In the genomic region with DNA sequence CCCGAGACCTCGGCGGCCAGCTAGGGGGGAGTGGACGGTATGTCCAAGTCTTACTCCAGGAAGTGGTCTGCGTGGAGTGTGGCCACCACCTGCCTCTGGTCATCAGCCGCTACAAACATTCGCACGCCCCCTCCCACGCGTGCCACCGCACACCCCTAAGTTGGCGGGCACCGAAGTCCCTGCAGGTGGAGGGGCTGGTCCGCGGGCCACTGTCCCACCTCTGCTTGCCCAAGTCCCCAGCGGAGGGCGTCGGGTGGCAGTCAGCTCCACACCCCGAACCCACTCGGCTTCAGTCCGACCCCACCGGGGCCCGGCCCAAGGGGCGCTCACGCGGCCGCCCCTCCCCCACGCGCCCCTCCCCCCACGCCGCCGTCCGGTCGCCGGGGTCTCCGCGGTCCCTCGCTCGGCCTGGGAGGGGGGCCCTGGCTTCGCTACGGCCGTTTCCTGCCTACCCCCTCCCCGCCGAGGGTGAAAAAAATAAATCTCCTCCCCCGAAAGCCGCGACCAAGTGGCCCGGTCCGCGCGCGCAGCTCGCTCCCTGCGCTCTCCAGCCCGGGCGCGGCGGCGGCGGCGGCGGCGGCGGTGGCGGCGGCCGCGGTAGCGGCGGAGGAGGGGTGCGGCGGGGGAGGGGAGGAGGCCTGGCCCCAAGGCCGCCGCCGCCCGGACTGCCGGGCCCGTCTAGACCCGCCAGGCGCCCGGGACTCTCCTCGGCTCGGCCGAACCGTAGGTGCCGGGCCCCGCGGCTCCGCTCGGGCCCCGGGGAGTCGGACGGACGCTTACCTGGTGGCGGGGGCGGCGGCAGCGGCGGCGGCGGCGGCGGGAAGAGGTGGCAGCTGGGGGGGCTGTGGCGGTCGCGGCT, we compare ENCODE assay signal across 8 mouse cellular contexts. TPM values are rescaled to one million over a fixed set of nuclear protein-coding genes. Genes with fewer than 3 reads are reported as not detected.
A peak's percentile ranks its signal among the peaks of the same experiment; 100 is the strongest.
DNase-seq lines count a peak whose midpoint lies in the region; ATAC-seq and TF ChIP-seq lines count a peak whose summit lies in the region.

No protein-coding gene starts in this region.

- 0 out of 2 replicates have a peak, but pooled peaks have one; percentile 9 for TF ChIP-seq POLR2A in cerebellum, adult 2 months (IDR thresholded peaks at IDR 0.05; ENCODE audit: borderline replicate concordance, insufficient read depth, low read length)

- H3K9me3 ChIP-seq in intestine, embryonic 15.5 days, result no peaks in the 10 kb centered on the region
- H3K9me3 ChIP-seq in liver, embryonic 16.5 days (replicated peaks; ENCODE audit: control insufficient read depth, low read length), result no peaks in the 10 kb centered on the region
- no peaks in the 10 kb centered on the region for H3K9me3 ChIP-seq in neural tube, embryonic 15.5 days (replicated peaks)

- peaks cover 2% of the 10 kb centered on the region; the same call in 1 of the 2 replicates for H3K36me3 ChIP-seq in intestine, embryonic 15.5 days
- no peaks in the 10 kb centered on the region for H3K36me3 ChIP-seq in liver, embryonic 16.5 days (ENCODE audit: control insufficient read depth, insufficient read depth)
- H3K36me3 ChIP-seq in neural tube, embryonic 15.5 days, result peaks cover 8% of the 10 kb centered on the region; the same call in 1 of the 2 replicates

- peak overlapping the region; percentile 91 for H3K4me2 ChIP-seq in intestine, embryonic 15.5 days (replicated peaks)
- H3K4me2 ChIP-seq in liver, embryonic 16.5 days (ENCODE audit: low read depth, low read length), result peak overlapping the region; percentile 89
- peak overlapping the region; percentile 91 for H3K4me2 ChIP-seq in neural tube, embryonic 15.5 days

- no peak for TF ChIP-seq CTCF in cerebellum, adult 2 months (IDR thresholded peaks at IDR 0.05; ENCODE audit: borderline replicate concordance, insufficient read depth, low read depth, low read length)

- H3K4me3 ChIP-seq in cerebellum, adult 2 months (replicated peaks; ENCODE audit: insufficient read depth, low read depth, low read length), result peak overlapping the region; percentile 90
- H3K4me3 ChIP-seq in intestine, embryonic 15.5 days (replicated peaks), result peak overlapping the region; percentile 87
- peak overlapping the region; percentile 73 for H3K4me3 ChIP-seq in liver, embryonic 16.5 days (ENCODE audit: low read depth, low read length)
- peak overlapping the region; percentile 72 for H3K4me3 ChIP-seq in neural tube, embryonic 15.5 days (replicated peaks)

- WGBS in cerebellum, adult 2 months, result under 1% methylated on average over 72 of the region's 106 CpGs
- under 1% methylated on average over 51 of the region's 106 CpGs for WGBS in intestine, embryonic 15.5 days
- WGBS in liver, embryonic 16.5 days (ENCODE audit: insufficient replicate concordance), result under 1% methylated on average over 59 of the region's 106 CpGs
- under 1% methylated on average over 35 of the region's 106 CpGs for WGBS in neural tube, embryonic 15.5 days

- H3K27me3 ChIP-seq in cerebellum, adult 2 months (ENCODE audit: control insufficient read depth, insufficient read depth, low read length), result no peaks in the 10 kb centered on the region
- H3K27me3 ChIP-seq in intestine, embryonic 15.5 days (replicated peaks), result no peaks in the 10 kb centered on the region
- peaks cover 50% of the 10 kb centered on the region for H3K27me3 ChIP-seq in liver, embryonic 16.5 days (ENCODE audit: control insufficient read depth, insufficient read depth, low read depth, low read length)
- no peaks in the 10 kb centered on the region for H3K27me3 ChIP-seq in neural tube, embryonic 15.5 days (replicated peaks)

- H3K9ac ChIP-seq in intestine, embryonic 15.5 days, result peak overlapping the region; percentile 100
- H3K9ac ChIP-seq in liver, embryonic 16.5 days (ENCODE audit: low read depth, low read length), result peak overlapping the region; percentile 78
- peak overlapping the region; percentile 99 for H3K9ac ChIP-seq in neural tube, embryonic 15.5 days (replicated peaks)

- DNase-seq in right cerebral cortex, postnatal 25 days, result peak; percentile 45
- DNase-seq in right cerebral cortex, adult 18-20 months, result no peak
- peak; percentile 53 to 66 for DNase-seq in cerebellum, adult 2 months
- peak; percentile 46 for DNase-seq in gastrocnemius, postnatal 25 days

- H3K27ac ChIP-seq in cerebellum, adult 2 months (ENCODE audit: insufficient read depth, low read length), result peak overlapping the region; percentile 49
- peak overlapping the region; percentile 99 for H3K27ac ChIP-seq in intestine, embryonic 15.5 days
- peak overlapping the region; percentile 76 for H3K27ac ChIP-seq in liver, embryonic 16.5 days (ENCODE audit: low read length)
- peak overlapping the region; percentile 98 for H3K27ac ChIP-seq in neural tube, embryonic 15.5 days (replicated peaks)

- peaks cover 42% of the 10 kb centered on the region for H3K4me1 ChIP-seq in cerebellum, adult 2 months (ENCODE audit: control insufficient read depth, insufficient read depth, low read length)
- H3K4me1 ChIP-seq in intestine, embryonic 15.5 days (replicated peaks), result peaks cover 56% of the 10 kb centered on the region
- peaks cover 61% of the 10 kb centered on the region for H3K4me1 ChIP-seq in liver, embryonic 16.5 days (ENCODE audit: control insufficient read depth, low read depth, low read length)
- H3K4me1 ChIP-seq in neural tube, embryonic 15.5 days, result peaks cover 65% of the 10 kb centered on the region

- ATAC-seq in intestine, embryonic 15.5 days, result peak; percentile 2; the same call in 1 of the 2 replicates
- ATAC-seq in liver, embryonic 16.5 days (ENCODE audit: low read depth), result peak; percentile 7; the same call in 1 of the 2 replicates
- ATAC-seq in neural tube, embryonic 15.5 days (ENCODE audit: low FRiP score), result peak; percentile 23
- ATAC-seq in megakaryocyte-erythroid progenitor cell, adult 5-6 weeks (replicated peaks; ENCODE audit: low FRiP score, low TSS enrichment, poor library complexity, severe bottlenecking), result no peak

RNA-seq across cellular contexts. Expression of gene Chd3, which starts 0.6 kb away (rescaled TPM):
- 111 and 115 TPM in 2 replicates for polyA plus RNA-seq in cerebellum, adult 2 months (2012; rRNA removed)
- 10 to 100 TPM; 12.0 to 13.9 TPM for total RNA-seq in gastrocnemius, postnatal 25 days (2021)
- polyA plus RNA-seq in intestine, embryonic 15.5 days (2015; fragmentation: Nextera tagmentation; extraction: Ambion mirVana), result 39.9 and 44.1 TPM in 2 replicates
- polyA plus RNA-seq in liver, embryonic 16.5 days (2015; fragmentation: Nextera tagmentation; extraction: Ambion mirVana), result 5.0 and 5.7 TPM in 2 replicates
- polyA plus RNA-seq in neural tube, embryonic 15.5 days (2015; fragmentation: Nextera tagmentation; extraction: Ambion mirVana), result 70.6 and 76.1 TPM in 2 replicates
- total RNA-seq in megakaryocyte-erythroid progenitor cell, adult 5-6 weeks (2014; fragmentation: Nextera tagmentation), result 45.7 and 57.3 TPM in 2 replicates
- 21.0 and 49.2 TPM in 2 replicates for total RNA-seq in megakaryocyte-erythroid progenitor cell, adult 5-6 weeks (2017)

RNA-seq across cellular contexts. Expression of gene Naa38, which starts 26.7 kb away (rescaled TPM):
- polyA plus RNA-seq in cerebellum, adult 2 months (2012; rRNA removed), result 193 and 200 TPM in 2 replicates
- 10 to 100 TPM; 60.4 to 65.0 TPM for total RNA-seq in gastrocnemius, postnatal 25 days (2021)
- 154 and 182 TPM in 2 replicates for polyA plus RNA-seq in intestine, embryonic 15.5 days (2015; fragmentation: Nextera tagmentation; extraction: Ambion mirVana)
- 73.4 and 76.8 TPM in 2 replicates for polyA plus RNA-seq in liver, embryonic 16.5 days (2015; fragmentation: Nextera tagmentation; extraction: Ambion mirVana)
- 130 and 132 TPM in 2 replicates for polyA plus RNA-seq in neural tube, embryonic 15.5 days (2015; fragmentation: Nextera tagmentation; extraction: Ambion mirVana)
- total RNA-seq in megakaryocyte-erythroid progenitor cell, adult 5-6 weeks (2014; fragmentation: Nextera tagmentation), result 161 and 169 TPM in 2 replicates
- 156 and 170 TPM in 2 replicates for total RNA-seq in megakaryocyte-erythroid progenitor cell, adult 5-6 weeks (2017)

RNA-seq across cellular contexts. Expression of gene Cyb5d1, which starts 26.8 kb away (rescaled TPM):
- 40.2 and 41.9 TPM in 2 replicates for polyA plus RNA-seq in cerebellum, adult 2 months (2012; rRNA removed)
- total RNA-seq in gastrocnemius, postnatal 25 days (2021), result 10 to 100 TPM; 26.5 to 26.9 TPM
- polyA plus RNA-seq in intestine, embryonic 15.5 days (2015; fragmentation: Nextera tagmentation; extraction: Ambion mirVana), result 22.7 and 24.8 TPM in 2 replicates
- 9.5 and 9.9 TPM in 2 replicates for polyA plus RNA-seq in liver, embryonic 16.5 days (2015; fragmentation: Nextera tagmentation; extraction: Ambion mirVana)
- polyA plus RNA-seq in neural tube, embryonic 15.5 days (2015; fragmentation: Nextera tagmentation; extraction: Ambion mirVana), result 29.7 and 31.5 TPM in 2 replicates
- total RNA-seq in megakaryocyte-erythroid progenitor cell, adult 5-6 weeks (2014; fragmentation: Nextera tagmentation), result 16.2 and 20.9 TPM in 2 replicates
- total RNA-seq in megakaryocyte-erythroid progenitor cell, adult 5-6 weeks (2017), result 36.7 and 41.7 TPM in 2 replicates

RNA-seq across cellular contexts. Expression of gene Rnf227, which starts 28.3 kb away (rescaled TPM):
- 130 and 135 TPM in 2 replicates for polyA plus RNA-seq in cerebellum, adult 2 months (2012; rRNA removed)
- total RNA-seq in gastrocnemius, postnatal 25 days (2021), result under 1 TPM in 1 of 2 experiments, not detected in 1; 0.35 TPM
- polyA plus RNA-seq in intestine, embryonic 15.5 days (2015; fragmentation: Nextera tagmentation; extraction: Ambion mirVana), result 10.8 and 10.9 TPM in 2 replicates
- 0.62 and 0.74 TPM in 2 replicates for polyA plus RNA-seq in liver, embryonic 16.5 days (2015; fragmentation: Nextera tagmentation; extraction: Ambion mirVana)
- polyA plus RNA-seq in neural tube, embryonic 15.5 days (2015; fragmentation: Nextera tagmentation; extraction: Ambion mirVana), result 213 and 250 TPM in 2 replicates
- total RNA-seq in megakaryocyte-erythroid progenitor cell, adult 5-6 weeks (2014; fragmentation: Nextera tagmentation), result 1.9 and 2.8 TPM in 2 replicates
- 3.3 and 5.6 TPM in 2 replicates for total RNA-seq in megakaryocyte-erythroid progenitor cell, adult 5-6 weeks (2017)

RNA-seq across cellular contexts. Expression of gene Tmem88, which starts 29.4 kb away (rescaled TPM):
- polyA plus RNA-seq in cerebellum, adult 2 months (2012; rRNA removed), result 5.7 and 6.0 TPM in 2 replicates
- 1 to 10 TPM; 6.1 to 7.0 TPM for total RNA-seq in gastrocnemius, postnatal 25 days (2021)
- 30.7 and 32.1 TPM in 2 replicates for polyA plus RNA-seq in intestine, embryonic 15.5 days (2015; fragmentation: Nextera tagmentation; extraction: Ambion mirVana)
- polyA plus RNA-seq in liver, embryonic 16.5 days (2015; fragmentation: Nextera tagmentation; extraction: Ambion mirVana), result 7.1 and 7.8 TPM in 2 replicates
- 6.2 and 9.1 TPM in 2 replicates for polyA plus RNA-seq in neural tube, embryonic 15.5 days (2015; fragmentation: Nextera tagmentation; extraction: Ambion mirVana)
- total RNA-seq in megakaryocyte-erythroid progenitor cell, adult 5-6 weeks (2014; fragmentation: Nextera tagmentation), result 0.37 TPM in 1 of 2 replicates, not detected in the other
- not detected in 2 replicates for total RNA-seq in megakaryocyte-erythroid progenitor cell, adult 5-6 weeks (2017)

Comparison
In these comparisons a context has a peak if more than half of its experiments do, and no peak if none do; other contexts are left out.
1. H3K27ac ChIP-seq: peak in every context shown above with its lines; median percentile 99 in intestine, embryonic 15.5 days; 98 in neural tube, embryonic 15.5 days; 76 in liver, embryonic 16.5 days; 49 in cerebellum, adult 2 months.